ENCODE assay signal across 11 mouse cellular contexts in the genomic region with DNA sequence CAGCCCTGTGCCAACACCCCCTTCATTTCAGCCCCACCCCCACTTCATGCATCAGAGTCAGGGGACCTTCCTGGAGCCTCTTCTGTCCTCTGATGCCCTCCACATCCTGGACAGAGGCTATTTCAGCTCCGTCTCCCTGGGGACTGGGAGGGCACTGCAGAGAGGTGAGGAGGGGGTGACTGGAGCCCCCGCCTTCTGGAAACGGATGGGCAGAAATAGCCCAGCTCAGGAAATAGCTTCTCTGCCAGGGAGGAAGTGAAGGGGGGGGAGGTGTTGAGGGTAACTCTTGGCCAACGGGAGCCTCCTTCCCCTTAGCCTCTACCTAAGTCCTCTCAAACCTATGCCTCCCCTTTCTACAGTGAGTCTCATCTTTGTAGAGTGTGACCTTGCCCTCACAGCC. TPM values are rescaled to one million over a fixed set of nuclear protein-coding genes. Genes with fewer than 3 reads are reported as not detected.
DNase-seq lines count a peak whose midpoint lies in the region; ATAC-seq and TF ChIP-seq lines count a peak whose summit lies in the region.
"Had no signal": no experiment of that assay in that cellular context is flagged by ENCODE, and none has a peak within 500 bp of the region (broad histone marks: within the 10 kb centered on the region; RNA-seq: fewer than 3 reads in every experiment).

No protein-coding gene starts in this region.

- no peak for ATAC-seq in kidney, embryonic 14.5 days (ENCODE audit: low FRiP score, low TSS enrichment)
- peak; percentile 45 for ATAC-seq in liver, embryonic 14.5 days (ENCODE audit: insufficient read depth)
- ATAC-seq in neutrophil, adult 5-6 weeks (ENCODE audit: extremely low read depth, insufficient number of reproducible peaks, low FRiP score, poor library complexity, severe bottlenecking): peak; percentile 61

- H3K9me3 ChIP-seq in kidney, embryonic 14.5 days (ENCODE audit: control insufficient read depth, low read length): no peaks in the 10 kb centered on the region
- no peaks in the 10 kb centered on the region for H3K9me3 ChIP-seq in liver, embryonic 14.5 days (ENCODE audit: control insufficient read depth, low read length)

- no peaks in the 10 kb centered on the region for H3K36me3 ChIP-seq in kidney, embryonic 14.5 days (ENCODE audit: control insufficient read depth, insufficient read depth, low read length)
- H3K36me3 ChIP-seq in liver, embryonic 14.5 days (replicated peaks; ENCODE audit: control insufficient read depth, insufficient read depth, low read depth): no peaks in the 10 kb centered on the region

- H3K4me1 ChIP-seq in kidney, embryonic 14.5 days (ENCODE audit: control insufficient read depth, insufficient read depth, low read length): no peaks in the 10 kb centered on the region
- H3K4me1 ChIP-seq in liver, embryonic 14.5 days (replicated peaks; ENCODE audit: control insufficient read depth in 2 of 2, insufficient read depth in 2 of 2, low read length in 1 of 2): peaks cover 0 to 7% of the 10 kb centered on the region in 2 experiments; a peak in 2 of 4 replicates

- DNase-seq in kidney, adult 11 months: peak; percentile 79
- peak; percentile 58 for DNase-seq in kidney, adult 18-20 months
- DNase-seq in liver, embryonic 14.5 days (ENCODE audit: low read depth in 3 of 3, low spot score in 3 of 3): no peak
- DNase-seq in urinary bladder, postnatal 4 days (ENCODE audit: low spot score in 2 of 2): no peak
- DNase-seq in layer of hippocampus, adult 9-11 months: no peak
- DNase-seq in layer of hippocampus, postnatal 25 days (ENCODE audit: extremely low spot score in 1 of 2, low spot score in 1 of 2): no peak
- DNase-seq: thymus, postnatal 25 days had no signal

- peaks cover 27% of the 10 kb centered on the region for H3K27me3 ChIP-seq in kidney, embryonic 14.5 days (ENCODE audit: control insufficient read depth, insufficient read depth, low read length)
- H3K27me3 ChIP-seq in liver, embryonic 14.5 days (ENCODE audit: control insufficient read depth, insufficient read depth, low read length): peaks cover 29% of the 10 kb centered on the region

- H3K27ac ChIP-seq in kidney, embryonic 14.5 days (ENCODE audit: low read depth, low read length): no peak overlapping the region
- no peak overlapping the region for H3K27ac ChIP-seq in liver, embryonic 14.5 days

- no peak overlapping the region for H3K9ac ChIP-seq in kidney, embryonic 14.5 days (ENCODE audit: low read depth, low read length)
- H3K9ac ChIP-seq in liver, embryonic 14.5 days (replicated peaks): no peak overlapping the region

- WGBS in kidney, embryonic 14.5 days: 62% methylated on average over 4 of the region's 4 CpGs
- WGBS in liver, embryonic 14.5 days (ENCODE audit: insufficient replicate concordance): 15% methylated on average over 4 of the region's 4 CpGs

- TF ChIP-seq EP300 in liver, embryonic 14.5 days (IDR thresholded peaks at IDR 0.05; ENCODE audit: low read depth): no peak

- no peak overlapping the region for H3K4me3 ChIP-seq in kidney, embryonic 14.5 days (ENCODE audit: low read length)
- no peak overlapping the region for H3K4me3 ChIP-seq in liver, embryonic 14.5 days (ENCODE audit: insufficient read depth in 1 of 2, low read depth in 2 of 2, low read length in 2 of 2)

- no peak for TF ChIP-seq CTCF in liver, embryonic 14.5 days (IDR thresholded peaks at IDR 0.05; ENCODE audit: low read depth)

- H3K4me2 ChIP-seq in kidney, embryonic 14.5 days (replicated peaks; ENCODE audit: low read depth, low read length): no peak overlapping the region
- H3K4me2 ChIP-seq in liver, embryonic 14.5 days (ENCODE audit: low read depth): peak overlapping the region; percentile 28; the same call in 1 of the 2 replicates

RNA-seq across cellular contexts. Expression of a gene that starts 9.3 kb away (rescaled TPM):
- 3.5 and 3.7 TPM in 2 replicates for polyA plus RNA-seq in kidney, embryonic 14.5 days (2014; fragmentation: Nextera tagmentation; extraction: Ambion mirVana)
- 1.7 and 1.9 TPM in 2 replicates for polyA plus RNA-seq in liver, embryonic 14.5 days (2012; rRNA removed)
- polyA plus RNA-seq in liver, embryonic 14.5 days (2014; fragmentation: Nextera tagmentation; extraction: Ambion mirVana): 0.48 and 0.78 TPM in 2 replicates
- 0.12 TPM in 1 of 2 replicates, not detected in the other for total RNA-seq in neutrophil, adult 5-6 weeks (2017)
- total RNA-seq in layer of hippocampus, postnatal 25 days (2021): under 1 TPM; 0.37 to 0.38 TPM

RNA-seq across cellular contexts. Expression of a gene that starts 13.8 kb away (rescaled TPM):
- polyA plus RNA-seq in kidney, embryonic 14.5 days (2014; fragmentation: Nextera tagmentation; extraction: Ambion mirVana): 10.4 and 12.1 TPM in 2 replicates
- polyA plus RNA-seq in liver, embryonic 14.5 days (2012; rRNA removed): 2.4 and 2.5 TPM in 2 replicates
- polyA plus RNA-seq in liver, embryonic 14.5 days (2014; fragmentation: Nextera tagmentation; extraction: Ambion mirVana): 0.80 and 2.5 TPM in 2 replicates
- 17.2 and 18.0 TPM in 2 replicates for total RNA-seq in neutrophil, adult 5-6 weeks (2017)
- 100 to 1,000 TPM in 1 of 2 experiments, 10 to 100 TPM in 1; 92.8 to 105 TPM for total RNA-seq in layer of hippocampus, postnatal 25 days (2021)

RNA-seq across cellular contexts. Expression of a gene that starts 35.8 kb away (rescaled TPM):
- 1.4 and 2.4 TPM in 2 replicates for polyA plus RNA-seq in kidney, embryonic 14.5 days (2014; fragmentation: Nextera tagmentation; extraction: Ambion mirVana)
- 2.0 and 2.7 TPM in 2 replicates for polyA plus RNA-seq in liver, embryonic 14.5 days (2012; rRNA removed)
- 0.39 and 0.56 TPM in 2 replicates for polyA plus RNA-seq in liver, embryonic 14.5 days (2014; fragmentation: Nextera tagmentation; extraction: Ambion mirVana)
- total RNA-seq in neutrophil, adult 5-6 weeks (2017): 3.9 and 4.4 TPM in 2 replicates
- 1 to 10 TPM; 6.0 to 7.1 TPM for total RNA-seq in layer of hippocampus, postnatal 25 days (2021)

RNA-seq across cellular contexts. Expression of a gene that starts 35.8 kb away (rescaled TPM):
- 63.7 and 70.2 TPM in 2 replicates for polyA plus RNA-seq in kidney, embryonic 14.5 days (2014; fragmentation: Nextera tagmentation; extraction: Ambion mirVana)
- polyA plus RNA-seq in liver, embryonic 14.5 days (2012; rRNA removed): 24.1 and 28.1 TPM in 2 replicates
- 40.0 and 40.2 TPM in 2 replicates for polyA plus RNA-seq in liver, embryonic 14.5 days (2014; fragmentation: Nextera tagmentation; extraction: Ambion mirVana)
- total RNA-seq in neutrophil, adult 5-6 weeks (2017): 8.7 and 14.3 TPM in 2 replicates
- total RNA-seq in layer of hippocampus, postnatal 25 days (2021): 10 to 100 TPM; 20.1 to 21.1 TPM

RNA-seq across cellular contexts. Expression of a gene that starts 45.2 kb away (rescaled TPM):
- 0.13 and 0.27 TPM in 2 replicates for polyA plus RNA-seq in kidney, embryonic 14.5 days (2014; fragmentation: Nextera tagmentation; extraction: Ambion mirVana)
- polyA plus RNA-seq in liver, embryonic 14.5 days (2012; rRNA removed): 0.01 and 0.04 TPM in 2 replicates
- not detected in 2 replicates for polyA plus RNA-seq in liver, embryonic 14.5 days (2014; fragmentation: Nextera tagmentation; extraction: Ambion mirVana)
- not detected in 2 replicates for total RNA-seq in neutrophil, adult 5-6 weeks (2017)
- total RNA-seq in layer of hippocampus, postnatal 25 days (2021): under 1 TPM; 0.49 to 0.66 TPM
- polyA plus RNA-seq: embryonic facial prominence, embryonic 11.5 days; neural tube, embryonic 11.5 days had no signal

Comparison
In these comparisons a context has a peak if more than half of its experiments do, and no peak if none do; other contexts are left out.
1. DNase-seq: peak in kidney, adult 11 months (single experiment) and kidney, adult 18-20 months (single experiment); none in liver, embryonic 14.5 days (0 of 3), urinary bladder, postnatal 4 days (0 of 2), layer of hippocampus, adult 9-11 months (single experiment) and layer of hippocampus, postnatal 25 days (0 of 2).